Mouse (Mus musculus): Measurements from ENCODE around the gene Suclg1.

- TF ChIP-seq USF1 (IDR thresholded peaks at IDR 0.05; ENCODE audit: low read depth), result no peak
- no peak for TF ChIP-seq POLR2A (IDR thresholded peaks at IDR 0.05; ENCODE audit: insufficient read length, low read depth)
- no peak for TF ChIP-seq MYOG (IDR thresholded peaks at IDR 0.05; ENCODE audit: control insufficient read depth in 1 of 3, insufficient read depth in 1 of 3, insufficient read length in 2 of 3, low read depth in 2 of 3)
- no peak for TF ChIP-seq POLR2AphosphoS2 (IDR thresholded peaks at IDR 0.05; ENCODE audit: insufficient read length, low read depth)
- TF ChIP-seq MYOD1 (IDR thresholded peaks at IDR 0.05; ENCODE audit: control insufficient read depth in 1 of 3, insufficient read length in 2 of 3, low read depth in 2 of 3), result no peak
- no peak for TF ChIP-seq TCF12 (IDR thresholded peaks at IDR 0.05; ENCODE audit: insufficient read depth, poor library complexity, severe bottlenecking)
- no peak for TF ChIP-seq E2F4 (IDR thresholded peaks at IDR 0.05; ENCODE audit: insufficient read depth)
- no peak for TF ChIP-seq MAX (IDR thresholded peaks at IDR 0.05; ENCODE audit: low read depth)
- TF ChIP-seq SRF (IDR thresholded peaks at IDR 0.05; ENCODE audit: control insufficient read depth, insufficient read length, low read depth), result no peak
- TF ChIP-seq CEBPB (IDR thresholded peaks at IDR 0.05; ENCODE audit: insufficient read depth, poor library complexity, severe bottlenecking), result no peak
Measured at GRCm38 (mm10) chr6:73253006-73253405, 4.8 kb downstream of the Suclg1 start.
